Mouse (Mus musculus) frontal cortex, adult (tissue): Measurements from ENCODE around the gene Olfr766-ps1.
"Not testable (repeated sequence)": the region's sequence is repeated elsewhere in the genome, so short reads cannot be mapped to it uniquely, and the experiment has no call there.

ENCODE experiments used
- ATAC-seq: cut with Nextera tagmentation; 2 replicates; pipeline ENCODE4 v1.9.2; 2017; ENCODE audit warnings: mild to moderate bottlenecking, moderate library complexity, mixed read lengths; ENCODE audit not compliant: low TSS enrichment

Olfr766-ps1 gene

GRCm38 (mm10) chr10:129068877-129069276 lies at the start of gene Olfr766-ps1:
Gene Olfr766-ps1 (minus strand): TSS chr10:129068977.
- ATAC-seq, result no peak

DNA sequence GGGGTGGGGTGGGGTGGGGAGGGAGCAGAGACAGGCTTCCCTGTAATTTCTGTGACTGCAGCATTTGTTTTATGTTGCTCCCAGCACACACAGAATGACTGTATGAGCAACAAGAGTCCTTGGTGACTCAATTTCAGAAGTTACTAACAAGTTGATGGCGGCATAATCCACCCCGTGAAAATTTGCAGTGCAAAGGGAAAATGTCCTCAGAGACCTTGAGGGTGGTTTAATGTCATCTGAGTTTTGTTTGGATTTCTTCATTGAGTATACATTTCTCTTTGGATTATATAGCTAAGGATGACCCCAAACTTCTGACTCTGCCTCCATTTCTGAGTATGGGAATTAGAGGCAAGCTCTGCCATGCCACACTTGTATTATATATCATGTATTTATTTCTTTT lies 49.0 kb upstream of the Olfr766-ps1 start, which contains the start of gene Olfr769:
Gene Olfr769 (minus strand): TSS at position 101 of the 400 bp plus-strand sequence.
- ATAC-seq, result no peak

- no peak for ATAC-seq
Observed at GRCm38 (mm10) chr10:129115146-129115545, 46.4 kb upstream of the Olfr766-ps1 start.

DNA sequence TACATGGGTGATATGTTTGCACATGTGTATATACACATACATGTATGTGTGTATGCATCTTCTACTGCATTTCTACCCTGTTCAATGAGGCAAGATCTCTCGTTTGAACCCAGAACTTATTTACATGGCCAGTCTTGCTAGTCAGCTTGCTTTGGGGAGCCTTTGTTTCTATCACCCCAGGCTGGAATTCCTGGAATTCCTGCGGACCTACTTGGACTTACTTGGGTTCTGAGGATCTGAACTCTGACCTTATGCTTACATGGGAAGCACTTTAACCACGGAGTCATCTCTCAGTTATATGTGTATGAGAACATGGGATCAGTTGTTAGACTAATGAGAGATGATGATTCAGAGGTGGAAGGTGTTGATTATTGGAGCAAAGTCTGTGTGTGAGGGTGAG lies 32.5 kb upstream of the Olfr766-ps1 start:
- ATAC-seq, result no peak

- ATAC-seq, result no peak
Observed at GRCm38 (mm10) chr10:129099275-129099674, 30.5 kb upstream of the Olfr766-ps1 start, which contains the start of gene Olfr768. Gene Olfr768 (minus strand): TSS chr10:129099375.

GRCm38 (mm10) chr10:129082810-129083209 lies 14.0 kb upstream of the Olfr766-ps1 start, which contains the start of gene Olfr767:
Gene Olfr767 (minus strand): TSS chr10:129082910.
- ATAC-seq, result not testable (repeated sequence)

DNA sequence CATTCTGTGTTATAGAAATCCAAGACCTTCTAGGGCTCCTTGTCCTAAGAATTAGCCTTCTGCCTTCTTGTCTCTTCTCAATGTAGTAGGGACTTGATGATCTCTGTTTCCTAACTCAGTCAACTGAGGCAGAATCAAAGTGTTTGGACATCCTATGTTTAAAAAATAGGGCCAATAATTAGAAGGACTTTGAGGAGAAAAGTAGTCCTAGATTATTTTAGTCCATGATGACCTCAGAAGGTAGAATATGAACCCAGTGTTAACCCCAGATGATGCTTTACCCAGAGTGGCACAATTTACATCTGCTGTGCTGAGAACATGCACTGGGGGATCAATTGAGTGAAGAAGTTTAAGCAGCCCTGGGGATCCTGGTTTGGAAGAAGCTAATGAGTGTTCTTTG lies 18.9 kb downstream of the Olfr766-ps1 start, which contains the start of gene Olfr765:
Gene Olfr765 (minus strand): TSS at position 101 of the 400 bp plus-strand sequence.
- not testable (repeated sequence) for ATAC-seq

GRCm38 (mm10) chr10:129039796-129040195 lies 29.0 kb downstream of the Olfr766-ps1 start, which contains the start of gene Olfr764-ps1:
Gene Olfr764-ps1 (minus strand): TSS chr10:129039896.
- ATAC-seq, result no peak

DNA sequence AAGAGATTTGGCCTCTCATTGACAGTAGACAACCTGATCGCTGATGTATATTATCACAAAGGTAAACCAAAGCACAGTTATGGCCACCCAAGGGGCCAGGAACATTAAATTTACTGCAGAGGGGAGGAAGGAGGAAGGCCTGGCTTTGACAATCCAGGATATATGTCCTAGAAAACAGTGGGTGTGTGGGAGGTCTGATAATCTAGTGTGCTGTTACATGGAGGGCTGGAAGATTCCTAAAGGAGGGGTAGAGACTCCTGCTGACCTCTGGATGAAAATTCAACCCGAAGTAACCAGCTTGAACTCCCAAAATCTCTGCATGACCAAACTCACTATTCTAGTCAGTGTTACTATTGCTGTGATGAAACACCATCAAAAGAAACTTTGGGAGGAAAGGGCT lies 40.4 kb downstream of the Olfr766-ps1 start:
- ATAC-seq, result no peak

DNA sequence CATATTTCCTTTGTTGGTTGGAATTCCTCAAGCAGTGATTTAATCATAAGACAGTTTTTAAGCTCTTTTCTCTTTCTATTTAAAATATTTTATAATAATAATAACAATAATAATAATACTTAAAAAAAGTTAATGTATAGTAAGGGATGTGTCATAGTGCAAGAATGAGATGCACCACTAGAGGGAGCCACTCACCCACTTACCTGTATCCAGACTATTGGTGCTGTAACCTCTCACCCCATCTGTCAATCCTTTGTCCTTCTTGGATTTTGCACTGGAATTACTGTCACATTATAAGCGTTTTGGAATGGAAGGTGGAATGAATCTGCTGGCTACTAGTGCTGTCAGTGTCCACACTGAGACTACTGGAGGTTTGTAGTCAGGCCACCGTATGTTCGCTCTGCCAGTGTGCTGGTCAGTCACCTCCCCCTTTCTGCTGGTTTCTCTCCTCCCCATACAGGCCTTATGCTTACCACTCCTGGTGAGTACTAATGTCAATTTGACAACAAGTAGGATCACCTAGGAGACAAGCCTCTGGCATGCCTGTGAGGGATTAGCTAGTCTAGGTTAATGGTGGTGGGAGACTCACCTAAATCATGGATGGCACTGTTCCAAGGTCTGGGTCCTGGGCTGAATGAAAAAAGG lies 42.6 kb downstream of the Olfr766-ps1 start:
- no peak for ATAC-seq

GRCm38 (mm10) chr10:129023319-129023718 lies 45.5 kb downstream of the Olfr766-ps1 start:
- ATAC-seq, result no peak

DNA sequence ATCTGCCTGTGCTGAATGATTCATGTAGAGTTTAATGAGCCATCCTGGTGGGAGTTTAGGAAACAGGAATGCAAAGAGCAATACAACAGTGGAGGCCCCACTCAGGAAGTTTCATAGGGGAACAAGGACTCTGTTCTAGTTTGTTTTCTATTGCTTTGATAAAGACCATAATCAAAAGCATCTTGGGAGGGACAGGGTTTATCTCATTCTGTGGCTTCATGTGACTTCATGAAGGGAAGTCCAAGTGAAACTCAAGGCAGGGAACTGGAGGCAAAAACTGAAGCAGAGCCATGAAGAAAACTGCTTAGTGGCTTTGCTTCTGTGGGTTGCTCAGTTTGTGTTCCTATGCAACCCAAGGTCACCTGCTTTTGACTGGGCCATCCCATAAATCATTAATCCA lies 54.3 kb downstream of the Olfr766-ps1 start:
- no peak for ATAC-seq
